Mouse (Mus musculus) stomach, postnatal 0 days (tissue): ENCODE results near the gene Ube2s.

Experiments used
- CTCF ChIP-seq: IDR thresholded peaks from 2 replicates; pipeline ENCODE4 v1.5.1; 2016; ENCODE audit warnings: antibody characterized with exemption, low read depth, mild to moderate bottlenecking, moderate library complexity
- EP300 ChIP-seq: optimal IDR thresholded peaks from 2 replicates; pipeline ENCODE3; 2016; ENCODE audit warnings: antibody characterized with exemption

DNA sequence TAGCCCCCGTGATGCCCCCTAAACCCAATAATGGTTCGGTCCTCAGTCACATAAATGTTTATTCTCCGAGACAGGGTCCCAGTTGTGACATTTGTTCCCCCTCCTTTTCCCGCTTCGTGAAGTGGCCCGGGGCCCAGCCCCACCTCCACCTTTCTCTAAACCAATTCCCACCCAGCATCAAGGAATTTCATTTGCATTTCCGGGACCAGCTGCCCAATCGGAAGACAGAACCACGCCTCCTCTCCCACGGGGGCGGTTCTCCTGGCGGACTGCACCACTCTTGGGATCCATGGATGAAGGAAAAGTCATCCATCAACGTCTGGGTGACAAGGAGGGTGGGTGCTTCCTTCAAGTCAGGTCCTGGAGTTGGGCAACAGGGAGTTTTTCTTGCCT, 32.5 kb upstream of the Ube2s start:
- no peak for TF ChIP-seq CTCF
- no peak for TF ChIP-seq EP300
